Mouse (Mus musculus) ES-E14 (cell line): ENCODE data around the gene Srcin1. TPM values are rescaled to one million over a fixed set of nuclear protein-coding genes. Genes with fewer than 3 reads are reported as not detected.

Source experiments
- DNase-seq: peaks from one replicate; pipeline ENCODE4 v3.0.0-alpha.2; 2013; ENCODE audit warnings: low read depth, low spot score
- H3K27ac ChIP-seq: 2 replicates; pipeline ENCODE4 v1.5.1; 2012; ENCODE audit warnings: low read depth, mild to moderate bottlenecking, low read length, moderate library complexity, mixed read lengths; ENCODE audit not compliant: poor library complexity, insufficient read depth, severe bottlenecking
- H3K36me3 ChIP-seq: 2 replicates; pipeline ENCODE4 v1.6.1; 2012; ENCODE audit warnings: mild to moderate bottlenecking, low read length, moderate library complexity, mixed read lengths; ENCODE audit not compliant: control insufficient read depth, poor library complexity, insufficient read depth, severe bottlenecking
- H3K4me1 ChIP-seq, 2 experiments: fragments of 150-350 bp in 1 of 2; sonication (generic) in 1 of 2; 2 replicates each; pipeline ENCODE4 v1.6.1; 2012; ENCODE audit warnings: low read length in 2 of 2, mild to moderate bottlenecking in 1 of 2, mixed read lengths in 1 of 2; ENCODE audit not compliant: control insufficient read depth in 2 of 2, insufficient read depth in 2 of 2, poor library complexity in 1 of 2
- H3K4me3 ChIP-seq, 2 experiments: fragments of 150-350 bp in 1 of 2; sonication (generic) in 1 of 2; 2 replicates each; pipeline ENCODE4 v1.5.1; 2012; ENCODE audit warnings: low read length in 2 of 2, low read depth in 1 of 2, mild to moderate bottlenecking in 1 of 2, mixed read lengths in 1 of 2; ENCODE audit not compliant: insufficient read depth in 1 of 2, poor library complexity in 1 of 2, severe bottlenecking in 1 of 2
- H3K9ac ChIP-seq: 2 replicates; pipeline ENCODE4 v1.6.1; 2012; ENCODE audit warnings: low read depth, mild to moderate bottlenecking, low read length, mixed read lengths; ENCODE audit not compliant: poor library complexity, insufficient read depth, severe bottlenecking
- H3K9me3 ChIP-seq: fragments of 150-350 bp; sonication (generic); 2 replicates; pipeline ENCODE4 v1.6.1; 2012; ENCODE audit warnings: low read depth, mild to moderate bottlenecking, low read length; ENCODE audit not compliant: control insufficient read depth, insufficient read depth
- CHD2 ChIP-seq: IDR thresholded peaks from 2 replicates; pipeline ENCODE4 v1.6.1; 2014; ENCODE audit warnings: mild to moderate bottlenecking, low read depth, low read length, inconsistent platforms
- HCFC1 ChIP-seq: IDR thresholded peaks from 2 replicates; pipeline ENCODE4 v1.6.1; 2012; ENCODE audit warnings: low read length, inconsistent platforms, borderline replicate concordance; ENCODE audit not compliant: insufficient read depth
- MAFK ChIP-seq: IDR thresholded peaks from 2 replicates; pipeline ENCODE4 v1.6.1; 2014; ENCODE audit warnings: mild to moderate bottlenecking, low read depth, low read length, inconsistent platforms; ENCODE audit not compliant: insufficient read depth
- ZC3H11A ChIP-seq: IDR thresholded peaks from 2 replicates; pipeline ENCODE4 v1.6.1; 2012; ENCODE audit warnings: low read depth, mild to moderate bottlenecking, inconsistent platforms, low read length, borderline replicate concordance
- ZNF384 ChIP-seq: IDR thresholded peaks from 2 replicates; pipeline ENCODE4 v1.6.1; 2012; ENCODE audit warnings: low read depth, low read length, inconsistent platforms
- in situ Hi-C, 2 experiments: fragments of 600-800 bp; cut with MboI; formaldehyde crosslinking; loops; one replicate each; pipeline ENCODE4 v1.15.1; 2025; ENCODE audit warnings: low sequenced_read_pairs in 2 of 2, inconsistent platforms in 1 of 2; ENCODE audit not compliant: unreplicated experiment in 2 of 2
- total RNA-seq: library from RNA; depleted of rRNA; stranded (reverse); fragments of 300-350 nt; gene quantifications from 2 replicates; pipeline ENCODE4 v1.2.3, GENCODE M21; 2012

The Srcin1 gene
- total RNA-seq, 1 experiment = 2.4 TPM

DNA sequence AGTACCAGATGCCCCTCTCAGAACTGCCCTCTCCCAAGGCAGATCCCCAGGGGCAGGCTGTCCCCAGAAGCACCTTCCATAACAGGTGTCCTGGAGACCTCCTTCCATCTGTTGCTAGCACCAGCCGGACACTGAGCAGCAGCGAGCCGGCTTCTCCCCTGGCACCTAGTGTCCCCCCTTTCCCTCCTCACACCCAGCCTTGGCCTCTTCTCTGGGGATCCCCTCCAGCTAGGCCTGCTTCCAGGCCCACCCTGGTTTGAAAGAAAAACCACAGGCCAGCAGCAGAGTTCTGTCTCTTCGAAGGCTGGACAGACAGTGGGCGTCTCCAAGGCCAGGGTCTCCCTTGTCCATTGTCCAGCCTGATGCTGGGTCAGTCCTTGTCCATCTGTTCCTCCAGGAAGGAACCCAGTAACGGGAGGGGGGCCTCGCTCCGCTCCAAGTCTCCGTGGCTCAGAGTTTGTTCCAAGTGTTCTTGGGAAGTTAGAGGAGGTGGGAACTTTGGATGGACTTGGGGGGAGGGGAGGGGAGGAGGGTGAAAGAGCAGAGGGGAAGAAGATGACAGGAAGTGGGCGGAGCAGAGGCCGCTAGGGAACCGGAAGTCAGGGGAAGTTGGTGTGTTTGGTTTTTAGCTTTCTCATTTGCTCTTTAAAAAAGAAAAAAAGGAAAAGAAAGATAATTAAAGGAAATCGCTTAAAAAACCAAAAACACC is 64.2 kb downstream of the Srcin1 start:
- no peak for TF ChIP-seq ZNF384
- Histone ChIP-seq H3K4me3 (peak overlapping the region; percentile 57 to 72), H3K36me3 (no peaks in the 10 kb centered on the region; the same call in 1 of the 2 replicates), H3K27ac (peak overlapping the region; percentile 41; the same call in 1 of the 2 replicates), H3K4me1 (peaks cover 0 to 27% of the 10 kb centered on the region in 2 experiments; a peak in 2 of 4 replicates), H3K9ac (peak overlapping the region; percentile 61), H3K9me3 (no peaks in the 10 kb centered on the region)
- in situ Hi-C loops = no loop called here
- DNase-seq = peak; percentile 85

- no peaks in the 10 kb centered on the region for H3K9me3 ChIP-seq
- H3K36me3 ChIP-seq = no peaks in the 10 kb centered on the region; the same call in 1 of the 2 replicates
- TF ChIP-seq ZNF384 (no peak), ZC3H11A (no peak), MAFK (no peak), CHD2 (no peak), HCFC1 (no peak)
- H3K4me1 ChIP-seq = peaks cover 0 to 30% of the 10 kb centered on the region in 2 experiments; a peak in 2 of 4 replicates
- H3K9ac ChIP-seq = peak overlapping the region; percentile 58; the same call in 1 of the 2 replicates
- no peak overlapping the region for H3K27ac ChIP-seq
- peak; percentile 85 for DNase-seq
- peak overlapping the region; percentile 49 to 57 for H3K4me3 ChIP-seq
- in situ Hi-C loops = no loop called here
Measured at GRCm38 (mm10) chr11:97510966-97511660, 64.9 kb downstream of the Srcin1 start.

- no peak for DNase-seq
- in situ Hi-C loops = no loop called here
Measured at GRCm38 (mm10) chr11:97509715-97510485, 66.1 kb downstream of the Srcin1 start.

DNA sequence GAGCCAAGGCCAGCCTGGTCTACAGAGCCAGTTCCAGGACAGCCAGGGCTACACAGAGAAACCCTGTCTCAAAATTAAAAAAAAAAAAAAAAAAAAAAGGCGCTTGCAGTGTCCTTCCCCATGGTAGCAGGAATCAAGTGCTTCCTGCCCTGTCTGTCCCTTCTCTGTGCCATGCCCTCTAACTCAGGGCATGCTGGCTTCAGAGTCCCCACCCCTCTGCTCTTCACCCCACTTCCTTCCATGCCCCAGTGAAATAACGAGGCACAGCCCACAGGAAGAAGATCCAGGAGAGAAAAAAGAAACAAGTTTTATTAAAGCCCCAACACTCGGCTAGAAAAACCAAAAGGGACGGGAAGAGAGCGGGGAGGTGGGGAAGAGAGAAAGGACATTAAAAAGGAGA is 66.9 kb downstream of the Srcin1 start:
- TF ChIP-seq CHD2 = no peak
- TF ChIP-seq ZC3H11A = no peak
- no peak for TF ChIP-seq ZNF384
- TF ChIP-seq MAFK = no peak
- TF ChIP-seq HCFC1 = no peak
- in situ Hi-C loops = no loop called here
- Histone ChIP-seq H3K4me3 (no peak overlapping the region), H3K9ac (no peak overlapping the region), H3K27ac (no peak overlapping the region), H3K36me3 (no peaks in the 10 kb centered on the region), H3K4me1 (peaks cover 0 to 30% of the 10 kb centered on the region in 2 experiments; a peak in 2 of 4 replicates), H3K9me3 (no peaks in the 10 kb centered on the region)
- DNase-seq = no peak

More at GRCm38 (mm10) chr11:97509715-97510485, 66.1 kb downstream of the Srcin1 start:
- Histone ChIP-seq H3K36me3 (no peaks in the 10 kb centered on the region), H3K27ac (no peak overlapping the region), H3K9ac (no peak overlapping the region), H3K9me3 (no peaks in the 10 kb centered on the region), H3K4me1 (peaks cover 0 to 30% of the 10 kb centered on the region in 2 experiments; a peak in 2 of 4 replicates), H3K4me3 (no peak overlapping the region)
- TF ChIP-seq ZNF384 = no peak
- no peak for TF ChIP-seq HCFC1
- no peak for TF ChIP-seq MAFK
- TF ChIP-seq CHD2 = no peak
- TF ChIP-seq ZC3H11A = no peak
